Mouse (Mus musculus) forebrain, embryonic 16.5 days (tissue): ENCODE measurements around the gene Nck2. TPM values are rescaled to one million over a fixed set of nuclear protein-coding genes. Genes with fewer than 3 reads are reported as not detected.

ENCODE experiments used
- ATAC-seq: fragments of 200-750 bp; cut with Nextera tagmentation; 2 replicates; pipeline ENCODE4 v1.8.0; 2017; ENCODE audit warnings: mild to moderate bottlenecking, moderate library complexity
- H3K27ac ChIP-seq: fragments of 300-500 bp; sonication (generic); 2 replicates; pipeline ENCODE4 v1.5.1; 2014; ENCODE audit warnings: low read length, control low read depth
- H3K27me3 ChIP-seq: fragments of 300-500 bp; sonication (generic); replicated peaks from 2 replicates; pipeline ENCODE4 v1.6.1; 2014; ENCODE audit warnings: low read length; ENCODE audit not compliant: control insufficient read depth, insufficient read depth
- H3K36me3 ChIP-seq: fragments of 300-500 bp; sonication (generic); 2 replicates; pipeline ENCODE4 v1.6.1; 2014; ENCODE audit not compliant: control insufficient read depth, insufficient read depth
- H3K4me1 ChIP-seq: fragments of 300-500 bp; sonication (generic); replicated peaks from 2 replicates; pipeline ENCODE4 v1.6.1; 2014; ENCODE audit warnings: low read length; ENCODE audit not compliant: control insufficient read depth, insufficient read depth
- H3K4me2 ChIP-seq: fragments of 300-500 bp; sonication (generic); 2 replicates; pipeline ENCODE4 v1.6.1; 2014; ENCODE audit warnings: mild to moderate bottlenecking, low read length, control low read depth
- H3K4me3 ChIP-seq: fragments of 300-500 bp; sonication (generic); replicated peaks from 2 replicates; pipeline ENCODE4 v1.5.1; 2014; ENCODE audit warnings: mild to moderate bottlenecking, low read length, control low read depth
- H3K9ac ChIP-seq: fragments of 300-500 bp; sonication (generic); replicated peaks from 2 replicates; pipeline ENCODE4 v1.6.1; 2014; ENCODE audit warnings: low read depth, low read length, control low read depth
- H3K9me3 ChIP-seq: fragments of 300-500 bp; sonication (generic); 2 replicates; pipeline ENCODE4 v1.6.1; 2016; ENCODE audit warnings: low read length; ENCODE audit not compliant: control insufficient read depth
- WGBS: fragments of 180-500 bp; shearing (Covaris S2); extraction: QIAGEN DNeasy Blood & Tissue Kit; methylation state at CpG from one replicate; pipeline ENCODE4 v1.1.7; 2014; 5-methylcytosine and 5-hydroxymethylcytosine counted together
- polyA plus RNA-seq: library from polyadenylated mRNA; unstranded; fragments of >200 nt; fragmentation: Nextera tagmentation; extraction: Ambion mirVana; gene quantifications from 2 replicates; pipeline ENCODE4 v1.2.1, GENCODE M21; 2015

The Nck2 gene
- polyA plus RNA-seq, 1 experiment from 2014 or later = 53.4 TPM

- Histone ChIP-seq H3K9me3 (no peaks in the 10 kb centered on the region), H3K4me2 (no peak overlapping the region), H3K27me3 (no peaks in the 10 kb centered on the region), H3K9ac (no peak overlapping the region), H3K36me3 (no peaks in the 10 kb centered on the region), H3K4me1 (no peaks in the 10 kb centered on the region; the same call in 1 of the 2 replicates), H3K4me3 (no peak overlapping the region), H3K27ac (no peak overlapping the region)
- no peak for ATAC-seq
- WGBS = 100% methylated on average over 1 of the region's 1 CpGs
Observed at GRCm38 (mm10) chr1:43589001-43589400, 144.6 kb downstream of the Nck2 start.

GRCm38 (mm10) chr1:43589910-43590309 is 145.5 kb downstream of the Nck2 start:
- no peak overlapping the region for H3K27ac ChIP-seq
- H3K9ac ChIP-seq = no peak overlapping the region
- no peaks in the 10 kb centered on the region for H3K36me3 ChIP-seq
- WGBS = 52% methylated on average over 2 of the region's 2 CpGs
- H3K4me3 ChIP-seq = no peak overlapping the region
- H3K9me3 ChIP-seq = no peaks in the 10 kb centered on the region
- H3K4me2 ChIP-seq = no peak overlapping the region
- no peak for ATAC-seq
- peaks cover 3% of the 10 kb centered on the region for H3K4me1 ChIP-seq
- no peaks in the 10 kb centered on the region for H3K27me3 ChIP-seq

GRCm38 (mm10) chr1:43590727-43591126 is 146.3 kb downstream of the Nck2 start:
- no peaks in the 10 kb centered on the region for H3K36me3 ChIP-seq
- H3K4me1 ChIP-seq = peaks cover 4% of the 10 kb centered on the region
- 55% methylated on average over 1 of the region's 1 CpGs for WGBS

GRCm38 (mm10) chr1:43593069-43593468 is 148.7 kb downstream of the Nck2 start:
- no peaks in the 10 kb centered on the region for H3K27me3 ChIP-seq
- peaks cover 4% of the 10 kb centered on the region for H3K4me1 ChIP-seq
- no peak overlapping the region for H3K27ac ChIP-seq
- no peaks in the 10 kb centered on the region for H3K36me3 ChIP-seq
- no peak for ATAC-seq
- H3K9me3 ChIP-seq = no peaks in the 10 kb centered on the region
- H3K4me3 ChIP-seq = no peak overlapping the region
- no peak overlapping the region for H3K9ac ChIP-seq
- WGBS = 84% methylated on average over 3 of the region's 3 CpGs
- H3K4me2 ChIP-seq = no peak overlapping the region

More at GRCm38 (mm10) chr1:43590727-43591126, 146.3 kb downstream of the Nck2 start:
- H3K9ac ChIP-seq = no peak overlapping the region
- no peak for ATAC-seq
- H3K27ac ChIP-seq = no peak overlapping the region
- no peaks in the 10 kb centered on the region for H3K27me3 ChIP-seq
- no peak overlapping the region for H3K4me3 ChIP-seq
- no peaks in the 10 kb centered on the region for H3K9me3 ChIP-seq
- no peak overlapping the region for H3K4me2 ChIP-seq

GRCm38 (mm10) chr1:43594738-43595137 is 150.4 kb downstream of the Nck2 start:
- no peaks in the 10 kb centered on the region for H3K36me3 ChIP-seq
- H3K9me3 ChIP-seq = no peaks in the 10 kb centered on the region
- no peak overlapping the region for H3K9ac ChIP-seq
- WGBS = 60% methylated on average over 4 of the region's 4 CpGs
- peak; percentile 15; the same call in 1 of the 2 replicates for ATAC-seq
- H3K27me3 ChIP-seq = no peaks in the 10 kb centered on the region
- no peak overlapping the region for H3K27ac ChIP-seq
- H3K4me1 ChIP-seq = peaks cover 4% of the 10 kb centered on the region
- H3K4me3 ChIP-seq = no peak overlapping the region
- H3K4me2 ChIP-seq = no peak overlapping the region

- no peak overlapping the region for H3K27ac ChIP-seq
- no peak overlapping the region for H3K4me2 ChIP-seq
- H3K9me3 ChIP-seq = no peaks in the 10 kb centered on the region; the same call in 1 of the 2 replicates
- ATAC-seq = no peak
- H3K27me3 ChIP-seq = no peaks in the 10 kb centered on the region
- no peak overlapping the region for H3K9ac ChIP-seq
- no peaks in the 10 kb centered on the region for H3K36me3 ChIP-seq
- H3K4me1 ChIP-seq = peaks cover 4% of the 10 kb centered on the region; the same call in 1 of the 2 replicates
- H3K4me3 ChIP-seq = no peak overlapping the region
Observed at GRCm38 (mm10) chr1:43597731-43598130, 153.4 kb downstream of the Nck2 start.

GRCm38 (mm10) chr1:43599483-43599882 is 155.1 kb downstream of the Nck2 start:
- no peaks in the 10 kb centered on the region for H3K27me3 ChIP-seq
- H3K9me3 ChIP-seq = no peaks in the 10 kb centered on the region; the same call in 1 of the 2 replicates
- H3K36me3 ChIP-seq = no peaks in the 10 kb centered on the region
- no peak overlapping the region for H3K4me2 ChIP-seq
- no peak for ATAC-seq
- H3K4me3 ChIP-seq = no peak overlapping the region
- peaks cover 4% of the 10 kb centered on the region; the same call in 1 of the 2 replicates for H3K4me1 ChIP-seq
- no peak overlapping the region for H3K9ac ChIP-seq
- no peak overlapping the region for H3K27ac ChIP-seq

- 51% methylated on average over 8 of the region's 8 CpGs for WGBS
- no peak for ATAC-seq
- H3K9ac ChIP-seq = no peak overlapping the region
Observed at GRCm38 (mm10) chr1:43601054-43601453, 156.7 kb downstream of the Nck2 start.

GRCm38 (mm10) chr1:43615948-43616347 is 171.6 kb downstream of the Nck2 start:
- Histone ChIP-seq H3K4me2 (no peak overlapping the region), H3K27me3 (no peaks in the 10 kb centered on the region), H3K4me3 (no peak overlapping the region), H3K36me3 (no peaks in the 10 kb centered on the region), H3K4me1 (0 out of 2 replicates have a peak, but pooled peaks cover 3% of the 10 kb centered on the region), H3K27ac (no peak overlapping the region), H3K9me3 (no peaks in the 10 kb centered on the region), H3K9ac (no peak overlapping the region)
- ATAC-seq = no peak
- 10% methylated on average over 4 of the region's 4 CpGs for WGBS

More at GRCm38 (mm10) chr1:43601054-43601453, 156.7 kb downstream of the Nck2 start:
- Histone ChIP-seq H3K4me2 (no peak overlapping the region), H3K27me3 (no peaks in the 10 kb centered on the region), H3K4me1 (no peaks in the 10 kb centered on the region), H3K36me3 (no peaks in the 10 kb centered on the region), H3K27ac (no peak overlapping the region), H3K9me3 (no peaks in the 10 kb centered on the region; the same call in 1 of the 2 replicates), H3K4me3 (no peak overlapping the region)
